9 mouse cellular contexts compared by ENCODE assay signal in the genomic region with DNA sequence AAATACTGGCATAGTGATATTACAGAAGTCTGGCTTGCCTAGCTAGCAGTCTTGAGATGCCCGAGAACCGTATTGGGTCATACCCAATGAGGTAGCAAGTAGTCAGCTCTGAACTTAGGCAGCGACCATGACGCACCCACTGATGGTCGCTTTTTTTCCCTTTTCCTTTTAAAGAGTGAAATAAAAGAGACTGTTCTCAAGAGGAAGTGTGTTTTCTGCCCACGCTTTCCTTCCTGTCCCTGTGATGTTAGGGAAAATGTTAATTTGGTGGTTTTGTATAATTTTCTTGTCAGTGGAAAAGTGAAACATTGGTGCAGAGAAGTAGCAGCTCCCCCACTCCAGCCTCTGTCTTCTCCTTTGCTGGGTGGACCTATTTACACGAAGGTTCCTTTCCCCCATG.
DNase-seq lines count a peak whose midpoint lies in the region; ATAC-seq and TF ChIP-seq lines count a peak whose summit lies in the region.
"Had no signal": no experiment of that assay in that cellular context is flagged by ENCODE, and none has a peak within 500 bp of the region (broad histone marks: within the 10 kb centered on the region; RNA-seq: fewer than 3 reads in every experiment).

No protein-coding gene starts in this region.

- ATAC-seq in lung, postnatal 0 days, result no peak
- ATAC-seq in common myeloid progenitor, adult 5-6 weeks (replicated peaks; ENCODE audit: low read depth, poor library complexity, severe bottlenecking), result peak; percentile 80

- H3K27me3 ChIP-seq in lung, postnatal 0 days (replicated peaks; ENCODE audit: insufficient read depth, low read length), result no peaks in the 10 kb centered on the region
- no peaks in the 10 kb centered on the region for H3K27me3 ChIP-seq in megakaryocyte, embryonic 14.5 days (replicated peaks)
- H3K27me3 ChIP-seq: neural tube, embryonic 13.5 days had no signal

- no peaks in the 10 kb centered on the region for H3K9me3 ChIP-seq in lung, postnatal 0 days (ENCODE audit: low read length)
- H3K9me3 ChIP-seq in megakaryocyte, embryonic 14.5 days, result no peaks in the 10 kb centered on the region
- H3K9me3 ChIP-seq: neural tube, embryonic 13.5 days had no signal

- TF ChIP-seq EP300 in lung, postnatal 0 days (IDR thresholded peaks at IDR 0.05), result no peak

- no peaks in the 10 kb centered on the region for H3K36me3 ChIP-seq in lung, postnatal 0 days (ENCODE audit: insufficient read depth, low read length)
- peaks cover 30% of the 10 kb centered on the region for H3K36me3 ChIP-seq in megakaryocyte, embryonic 14.5 days (replicated peaks; ENCODE audit: low read length)
- H3K36me3 ChIP-seq: neural tube, embryonic 13.5 days had no signal

- H3K4me2 ChIP-seq in lung, postnatal 0 days (replicated peaks; ENCODE audit: low read depth, low read length), result no peak overlapping the region
- H3K4me2 ChIP-seq: neural tube, embryonic 13.5 days had no signal

- TF ChIP-seq CTCF in lung, postnatal 0 days (IDR thresholded peaks at IDR 0.05), result no peak

- H3K27ac ChIP-seq in lung, postnatal 0 days (ENCODE audit: low read length), result no peak overlapping the region
- H3K27ac ChIP-seq: neural tube, embryonic 13.5 days had no signal

- WGBS in lung, postnatal 0 days, result 63% methylated on average over 7 of the region's 7 CpGs

- H3K9ac ChIP-seq in lung, postnatal 0 days (replicated peaks; ENCODE audit: low read depth), result no peak overlapping the region
- H3K9ac ChIP-seq: neural tube, embryonic 13.5 days had no signal

- peak; percentile 32 for DNase-seq in lung, postnatal 36 days
- DNase-seq in lung, postnatal 0 days (ENCODE audit: low spot score), result no peak
- DNase-seq in thymus, postnatal 36 days, result peak; percentile 18 to 29
- DNase-seq in MN1 (ENCODE audit: low spot score), result no peak
- no peak for DNase-seq in lung, postnatal 14 days
- DNase-seq: kidney, postnatal 36 days had no signal

- peaks cover 5% of the 10 kb centered on the region; the same call in 1 of the 2 replicates for H3K4me1 ChIP-seq in lung, postnatal 0 days (ENCODE audit: insufficient read depth, low read depth, low read length)
- H3K4me1 ChIP-seq in megakaryocyte, embryonic 14.5 days, result peaks cover 90% of the 10 kb centered on the region

- H3K4me3 ChIP-seq in lung, postnatal 0 days (ENCODE audit: low read depth, low read length), result no peak overlapping the region
- H3K4me3 ChIP-seq in megakaryocyte, embryonic 14.5 days (replicated peaks), result peak overlapping the region; percentile 85
- H3K4me3 ChIP-seq: neural tube, embryonic 13.5 days had no signal

Comparison
In these comparisons a context has a peak if more than half of its experiments do, and no peak if none do; other contexts are left out.
1. DNase-seq: peak in lung, postnatal 36 days (single experiment) and thymus, postnatal 36 days (2 of 2); none in lung, postnatal 0 days (single experiment), MN1 (single experiment) and lung, postnatal 14 days (single experiment).